Mouse (Mus musculus): ENCODE measurements at regions not wholly inside any gene's neighbourhood (a gene's known extent, or its start where the extent isn't known, plus 50 kb on each side); places are given as distances from the start of the nearest gene placed in this dataset.

GRCm38 (mm10) chr7:75371520-75371876 lies 62.4 kb upstream of the Sv2b start:
- Histone ChIP-seq H3K27me3 (ENCODE audit: control insufficient read depth, insufficient read depth, low read length) (no peaks in the 10 kb centered on the region), H3K4me2 (ENCODE audit: low read length) (no peak overlapping the region), H3K9ac (ENCODE audit: low read length) (no peak overlapping the region), H3K36me3 (ENCODE audit: control insufficient read depth, insufficient read depth, low read length) (no peaks in the 10 kb centered on the region), H3K4me3 (ENCODE audit: control insufficient read depth in 1 of 2, insufficient read depth in 1 of 2, low read depth in 1 of 2, low read length in 2 of 2) (no peak overlapping the region), H3K4me1 (ENCODE audit: control insufficient read depth in 2 of 2, insufficient read depth in 2 of 2, low read length in 2 of 2) (peaks cover 10 to 24% of the 10 kb centered on the region in 2 experiments), H3K27ac (replicated peaks in 1 of 2; ENCODE audit: control insufficient read depth in 1 of 2, insufficient read depth in 1 of 2, low read depth in 2 of 2, low read length in 2 of 2) (no peak overlapping the region; a peak in 1 of 4 replicates), H3K9me3 (ENCODE audit: control insufficient read depth, low read length) (no peaks in the 10 kb centered on the region)
- no peak for ATAC-seq (ENCODE audit: insufficient number of reproducible peaks, insufficient read depth, low FRiP score, low read depth)

DNA sequence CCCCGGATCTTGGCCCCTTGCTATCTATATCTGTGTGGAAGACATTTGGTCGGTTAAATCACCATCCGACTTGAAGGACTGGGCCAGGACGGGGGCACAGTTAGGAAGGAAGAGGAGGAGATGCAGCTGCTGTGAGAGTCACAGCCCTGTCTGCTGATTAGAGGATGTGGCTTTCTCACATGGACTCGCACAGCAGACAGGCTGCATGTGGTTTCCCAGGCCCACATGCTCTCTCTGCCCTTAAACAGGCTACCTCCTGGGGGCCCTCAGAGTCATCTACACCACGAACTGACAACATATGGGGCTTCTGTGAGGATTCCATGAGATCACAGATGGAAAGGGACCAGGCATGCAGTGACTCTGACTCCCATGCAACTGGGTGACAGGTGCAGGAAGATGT lies 62.9 kb upstream of the Sv2b start:
- Histone ChIP-seq H3K4me2 (ENCODE audit: low read length) (no peak overlapping the region), H3K36me3 (ENCODE audit: control insufficient read depth, insufficient read depth, low read length) (no peaks in the 10 kb centered on the region), H3K9me3 (ENCODE audit: control insufficient read depth, low read length) (no peaks in the 10 kb centered on the region), H3K9ac (ENCODE audit: low read length) (0 out of 2 replicates have a peak overlapping the region, but pooled peaks have one; percentile 42), H3K4me1 (ENCODE audit: control insufficient read depth in 2 of 2, insufficient read depth in 2 of 2, low read length in 2 of 2) (peaks cover 10 to 24% of the 10 kb centered on the region in 2 experiments), H3K27me3 (ENCODE audit: control insufficient read depth, insufficient read depth, low read length) (no peaks in the 10 kb centered on the region), H3K4me3 (ENCODE audit: control insufficient read depth in 1 of 2, insufficient read depth in 1 of 2, low read depth in 1 of 2, low read length in 2 of 2) (no peak overlapping the region), H3K27ac (replicated peaks in 1 of 2; ENCODE audit: control insufficient read depth in 1 of 2, insufficient read depth in 1 of 2, low read depth in 2 of 2, low read length in 2 of 2) (no peak overlapping the region)
- 35% methylated on average over 6 of the region's 6 CpGs for WGBS
- no peak for ATAC-seq (ENCODE audit: insufficient number of reproducible peaks, insufficient read depth, low FRiP score, low read depth)

- Histone ChIP-seq H3K27me3 (ENCODE audit: control insufficient read depth, insufficient read depth, low read length) (no peaks in the 10 kb centered on the region), H3K4me1 (ENCODE audit: control insufficient read depth in 2 of 2, insufficient read depth in 2 of 2, low read length in 2 of 2) (peaks cover 10 to 24% of the 10 kb centered on the region in 2 experiments), H3K4me2 (ENCODE audit: low read length) (no peak overlapping the region), H3K9me3 (ENCODE audit: control insufficient read depth, low read length) (no peaks in the 10 kb centered on the region), H3K4me3 (ENCODE audit: control insufficient read depth in 1 of 2, insufficient read depth in 1 of 2, low read depth in 1 of 2, low read length in 2 of 2) (no peak overlapping the region), H3K27ac (replicated peaks in 1 of 2; ENCODE audit: control insufficient read depth in 1 of 2, insufficient read depth in 1 of 2, low read depth in 2 of 2, low read length in 2 of 2) (no peak overlapping the region), H3K9ac (ENCODE audit: low read length) (no peak overlapping the region), H3K36me3 (ENCODE audit: control insufficient read depth, insufficient read depth, low read length) (no peaks in the 10 kb centered on the region)
- whole genome bisulfite sequencing: 65% methylated on average over 10 of the region's 10 CpGs
- no peak for ATAC-seq (ENCODE audit: insufficient number of reproducible peaks, insufficient read depth, low FRiP score, low read depth)
Measured at GRCm38 (mm10) chr7:75372892-75373444, 63.9 kb upstream of the Sv2b start.

GRCm38 (mm10) chr7:75374506-75374905 lies 65.4 kb upstream of the Sv2b start:
- Histone ChIP-seq H3K4me3 (ENCODE audit: control insufficient read depth in 1 of 2, insufficient read depth in 1 of 2, low read depth in 1 of 2, low read length in 2 of 2) (no peak overlapping the region), H3K9me3 (ENCODE audit: control insufficient read depth, low read length) (no peaks in the 10 kb centered on the region), H3K27ac (replicated peaks in 1 of 2; ENCODE audit: control insufficient read depth in 1 of 2, insufficient read depth in 1 of 2, low read depth in 2 of 2, low read length in 2 of 2) (no peak overlapping the region), H3K36me3 (ENCODE audit: control insufficient read depth, insufficient read depth, low read length) (no peaks in the 10 kb centered on the region), H3K27me3 (ENCODE audit: control insufficient read depth, insufficient read depth, low read length) (no peaks in the 10 kb centered on the region), H3K9ac (ENCODE audit: low read length) (no peak overlapping the region), H3K4me2 (ENCODE audit: low read length) (no peak overlapping the region), H3K4me1 (ENCODE audit: control insufficient read depth in 2 of 2, insufficient read depth in 2 of 2, low read length in 2 of 2) (peaks cover 10 to 24% of the 10 kb centered on the region in 2 experiments)
- 62% methylated on average over 6 of the region's 6 CpGs for WGBS
- ATAC-seq (ENCODE audit: insufficient number of reproducible peaks, insufficient read depth, low FRiP score, low read depth): no peak

DNA sequence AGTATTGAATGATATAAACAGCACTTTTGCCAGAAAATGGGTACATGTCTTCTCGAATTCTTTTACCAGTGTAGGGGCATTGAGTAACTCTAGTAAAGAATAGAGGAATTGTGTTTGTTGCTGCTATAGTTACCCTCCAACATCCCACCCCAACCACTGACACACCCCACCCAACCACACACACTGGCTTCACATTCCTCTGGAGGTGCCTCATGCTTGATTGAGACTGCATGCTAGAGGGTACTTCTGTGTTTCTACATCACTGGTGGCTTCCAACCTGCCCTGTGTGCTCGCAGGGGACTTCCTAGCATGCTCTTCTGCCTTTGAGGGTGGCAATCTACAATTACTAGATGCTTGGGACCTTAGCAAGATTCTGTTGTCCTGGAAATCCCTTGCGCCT lies 70.5 kb upstream of the Sv2b start:
- Histone ChIP-seq H3K9ac (ENCODE audit: low read length) (no peak overlapping the region), H3K9me3 (ENCODE audit: control insufficient read depth, low read length) (no peaks in the 10 kb centered on the region), H3K27ac (replicated peaks in 1 of 2; ENCODE audit: control insufficient read depth in 1 of 2, insufficient read depth in 1 of 2, low read depth in 2 of 2, low read length in 2 of 2) (no peak overlapping the region), H3K27me3 (ENCODE audit: control insufficient read depth, insufficient read depth, low read length) (no peaks in the 10 kb centered on the region), H3K4me1 (ENCODE audit: control insufficient read depth in 2 of 2, insufficient read depth in 2 of 2, low read length in 2 of 2) (peaks cover 4 to 8% of the 10 kb centered on the region in 2 experiments; a peak in 3 of 4 replicates), H3K4me2 (ENCODE audit: low read length) (no peak overlapping the region), H3K36me3 (ENCODE audit: control insufficient read depth, insufficient read depth, low read length) (no peaks in the 10 kb centered on the region), H3K4me3 (ENCODE audit: control insufficient read depth in 1 of 2, insufficient read depth in 1 of 2, low read depth in 1 of 2, low read length in 2 of 2) (no peak overlapping the region)
- 84% methylated on average over 3 of the region's 3 CpGs for WGBS
- no peak for ATAC-seq (ENCODE audit: insufficient number of reproducible peaks, insufficient read depth, low FRiP score, low read depth)

- H3K36me3 ChIP-seq (ENCODE audit: control insufficient read depth, insufficient read depth, low read length): no peaks in the 10 kb centered on the region
- peak overlapping the region; percentile 52 to 68; a peak in 3 of 4 replicates for H3K27ac ChIP-seq (replicated peaks in 1 of 2; ENCODE audit: control insufficient read depth in 1 of 2, insufficient read depth in 1 of 2, low read depth in 2 of 2, low read length in 2 of 2)
- H3K4me3 ChIP-seq (ENCODE audit: control insufficient read depth in 1 of 2, insufficient read depth in 1 of 2, low read depth in 1 of 2, low read length in 2 of 2): no peak overlapping the region
- no peaks in the 10 kb centered on the region for H3K27me3 ChIP-seq (ENCODE audit: control insufficient read depth, insufficient read depth, low read length)
- no peak for ATAC-seq (ENCODE audit: insufficient number of reproducible peaks, insufficient read depth, low FRiP score, low read depth)
- H3K9me3 ChIP-seq (ENCODE audit: control insufficient read depth, low read length): no peaks in the 10 kb centered on the region
- no peak overlapping the region for H3K4me2 ChIP-seq (ENCODE audit: low read length)
- peaks cover 4 to 24% of the 10 kb centered on the region in 2 experiments; a peak in 3 of 4 replicates for H3K4me1 ChIP-seq (ENCODE audit: control insufficient read depth in 2 of 2, insufficient read depth in 2 of 2, low read length in 2 of 2)
- H3K9ac ChIP-seq (ENCODE audit: low read length): no peak overlapping the region
- 37% methylated on average over 8 of the region's 8 CpGs for WGBS
Measured at GRCm38 (mm10) chr7:75384506-75384911, 70.8 kb upstream of the Akap13 start.

GRCm38 (mm10) chr7:75387033-75387432 lies 68.3 kb upstream of the Akap13 start:
- Histone ChIP-seq H3K4me3 (ENCODE audit: control insufficient read depth in 1 of 2, insufficient read depth in 1 of 2, low read depth in 1 of 2, low read length in 2 of 2) (no peak overlapping the region), H3K4me1 (ENCODE audit: control insufficient read depth in 2 of 2, insufficient read depth in 2 of 2, low read length in 2 of 2) (peaks cover 4 to 24% of the 10 kb centered on the region in 2 experiments; a peak in 3 of 4 replicates), H3K27ac (replicated peaks in 1 of 2; ENCODE audit: control insufficient read depth in 1 of 2, insufficient read depth in 1 of 2, low read depth in 2 of 2, low read length in 2 of 2) (peak overlapping the region; percentile 69 to 76; a peak in 3 of 4 replicates), H3K4me2 (ENCODE audit: low read length) (peak overlapping the region; percentile 1; the same call in 1 of the 2 replicates), H3K36me3 (ENCODE audit: control insufficient read depth, insufficient read depth, low read length) (no peaks in the 10 kb centered on the region), H3K9me3 (ENCODE audit: control insufficient read depth, low read length) (no peaks in the 10 kb centered on the region), H3K27me3 (ENCODE audit: control insufficient read depth, insufficient read depth, low read length) (no peaks in the 10 kb centered on the region), H3K9ac (ENCODE audit: low read length) (no peak overlapping the region)
- 11% methylated on average over 1 of the region's 1 CpGs for WGBS
- no peak; the same call in 1 of the 2 replicates for ATAC-seq (ENCODE audit: insufficient number of reproducible peaks, insufficient read depth, low FRiP score, low read depth)
